25 mouse cellular contexts compared by ENCODE assay signal in the genomic region with DNA sequence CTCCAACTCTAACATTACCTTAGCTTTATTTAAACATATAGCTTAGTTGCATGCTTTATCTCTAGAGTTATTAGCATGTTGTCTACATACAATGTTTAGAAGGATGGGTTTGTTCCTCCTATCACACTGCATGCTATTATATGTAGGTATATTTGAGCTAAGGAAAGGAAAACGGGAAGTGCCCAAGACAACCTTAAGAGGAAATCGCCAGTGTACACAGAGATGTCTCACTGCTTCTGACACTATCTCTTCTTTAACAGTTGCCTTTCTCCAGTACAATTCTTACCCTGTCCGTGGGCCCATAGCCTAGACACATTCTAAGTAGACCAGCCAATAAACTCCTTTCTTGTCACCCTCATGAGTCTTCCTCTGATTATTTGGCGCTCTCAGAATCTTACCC.
A peak's percentile ranks its signal among the peaks of the same experiment; 100 is the strongest.
DNase-seq lines count a peak whose midpoint lies in the region; ATAC-seq and TF ChIP-seq lines count a peak whose summit lies in the region.
"Had no signal": no experiment of that assay in that cellular context is flagged by ENCODE, and none has a peak within 500 bp of the region (broad histone marks: within the 10 kb centered on the region; RNA-seq: fewer than 3 reads in every experiment).

No protein-coding gene starts in this region.

- H3K9me3 ChIP-seq in liver, embryonic 12.5 days (replicated peaks): no peaks in the 10 kb centered on the region
- H3K9me3 ChIP-seq in liver, postnatal 0 days (ENCODE audit: low read length): no peaks in the 10 kb centered on the region
- no peaks in the 10 kb centered on the region for H3K9me3 ChIP-seq in MEL (replicated peaks; ENCODE audit: insufficient read depth, low read length)
- no peaks in the 10 kb centered on the region for H3K9me3 ChIP-seq in liver, embryonic 13.5 days (replicated peaks)
- H3K9me3 ChIP-seq: embryonic facial prominence, embryonic 10.5 days; embryonic facial prominence, embryonic 13.5 days; forebrain, embryonic 12.5 days; forebrain, embryonic 15.5 days; hindbrain, embryonic 10.5 days; hindbrain, embryonic 13.5 days had no signal

- no peak for ATAC-seq in liver, embryonic 12.5 days
- ATAC-seq in liver, postnatal 0 days: no peak
- ATAC-seq in liver, embryonic 13.5 days (ENCODE audit: low read depth): no peak
- ATAC-seq: CD4-positive, CD25-positive, alpha-beta regulatory T cell, adult 4 months; forebrain, embryonic 15.5 days; hindbrain, embryonic 16.5 days had no signal

- no peaks in the 10 kb centered on the region for H3K79me2 ChIP-seq in MEL (ENCODE audit: control insufficient read depth, insufficient read depth, low read length, poor library complexity)

- peaks cover 31% of the 10 kb centered on the region for H3K4me1 ChIP-seq in liver, embryonic 12.5 days
- H3K4me1 ChIP-seq in liver, postnatal 0 days (ENCODE audit: insufficient read depth): peaks cover 7% of the 10 kb centered on the region; the same call in 1 of the 2 replicates
- H3K4me1 ChIP-seq in MEL (ENCODE audit: control insufficient read depth in 1 of 2, insufficient read depth in 2 of 2, low read length in 2 of 2): peaks cover 3 to 12% of the 10 kb centered on the region in 2 experiments
- H3K4me1 ChIP-seq in liver, embryonic 13.5 days (replicated peaks): peaks cover 32% of the 10 kb centered on the region
- H3K4me1 ChIP-seq: embryonic facial prominence, embryonic 10.5 days; forebrain, embryonic 12.5 days; forebrain, embryonic 15.5 days; hindbrain, embryonic 10.5 days had no signal

- no peak overlapping the region for H3K9ac ChIP-seq in liver, embryonic 12.5 days
- no peak overlapping the region for H3K9ac ChIP-seq in liver, postnatal 0 days (replicated peaks)
- H3K9ac ChIP-seq in MEL (ENCODE audit: control insufficient read depth, low read depth, low read length, poor library complexity, severe bottlenecking): no peak overlapping the region
- no peak overlapping the region for H3K9ac ChIP-seq in liver, embryonic 13.5 days
- H3K9ac ChIP-seq: embryonic facial prominence, embryonic 13.5 days; forebrain, embryonic 12.5 days; forebrain, embryonic 15.5 days; hindbrain, embryonic 13.5 days had no signal

- peak overlapping the region; percentile 57 for H3K27ac ChIP-seq in liver, embryonic 12.5 days
- H3K27ac ChIP-seq in liver, postnatal 0 days (ENCODE audit: low read depth): no peak overlapping the region
- peak overlapping the region; percentile 80 for H3K27ac ChIP-seq in MEL (ENCODE audit: control insufficient read depth, low read depth, low read length)
- H3K27ac ChIP-seq in liver, embryonic 13.5 days: peak overlapping the region; percentile 70
- H3K27ac ChIP-seq: embryonic facial prominence, embryonic 10.5 days; embryonic facial prominence, embryonic 13.5 days; forebrain, embryonic 12.5 days; forebrain, embryonic 15.5 days; heart, adult 2 months; hindbrain, embryonic 10.5 days; hindbrain, embryonic 13.5 days had no signal

- no peak overlapping the region for H3K4me2 ChIP-seq in liver, embryonic 12.5 days
- no peak overlapping the region for H3K4me2 ChIP-seq in liver, postnatal 0 days (ENCODE audit: low read depth, low read length)
- no peak overlapping the region for H3K4me2 ChIP-seq in liver, embryonic 13.5 days
- H3K4me2 ChIP-seq: embryonic facial prominence, embryonic 13.5 days; forebrain, embryonic 12.5 days; forebrain, embryonic 15.5 days; heart, embryonic 11.5 days; hindbrain, embryonic 13.5 days had no signal

- no peak overlapping the region for H3K4me3 ChIP-seq in liver, embryonic 12.5 days
- H3K4me3 ChIP-seq in liver, postnatal 0 days (ENCODE audit: low read depth, low read length): no peak overlapping the region
- no peak overlapping the region for H3K4me3 ChIP-seq in MEL (ENCODE audit: control insufficient read depth in 1 of 2, insufficient read depth in 1 of 2, low read depth in 2 of 2, low read length in 2 of 2)
- H3K4me3 ChIP-seq in liver, embryonic 13.5 days (replicated peaks): no peak overlapping the region
- H3K4me3 ChIP-seq: embryonic facial prominence, embryonic 10.5 days; embryonic facial prominence, embryonic 13.5 days; erythroblast, embryonic 14.5 days; forebrain, embryonic 12.5 days; forebrain, embryonic 15.5 days; heart, adult 2 months; hindbrain, embryonic 10.5 days; hindbrain, embryonic 13.5 days had no signal

- no peak for DNase-seq in liver, postnatal 0 days
- DNase-seq in MEL (ENCODE audit: low read depth, low spot score): peak; percentile 72
- DNase-seq in liver, embryonic 13.5 days: no peak
- DNase-seq in left cerebral cortex, postnatal 25 days (ENCODE audit: low spot score in 2 of 2): no peak
- no peak for DNase-seq in neural tube, embryonic 10.5 days (ENCODE audit: extremely low spot score, low spot score)
- DNase-seq: adrenal gland, adult 2 months; adrenal gland, postnatal 14 days; cerebellum, adult 11 months; cerebellum, adult 2 months; cerebellum, adult 9-11 months; cerebellum, postnatal 25 days; gastrocnemius, postnatal 25 days; heart, adult 2 months; heart, postnatal 36 days had no signal

- no peaks in the 10 kb centered on the region for H3K36me3 ChIP-seq in liver, embryonic 12.5 days
- H3K36me3 ChIP-seq in liver, postnatal 0 days (replicated peaks; ENCODE audit: insufficient read depth, low read length): no peaks in the 10 kb centered on the region
- H3K36me3 ChIP-seq in MEL (ENCODE audit: control insufficient read depth in 1 of 2, insufficient read depth in 2 of 2, low read length in 2 of 2): peaks cover 0 to 16% of the 10 kb centered on the region in 2 experiments; a peak in 2 of 4 replicates
- no peaks in the 10 kb centered on the region for H3K36me3 ChIP-seq in liver, embryonic 13.5 days
- H3K36me3 ChIP-seq: embryonic facial prominence, embryonic 10.5 days; embryonic facial prominence, embryonic 13.5 days; forebrain, embryonic 12.5 days; forebrain, embryonic 15.5 days; hindbrain, embryonic 10.5 days; hindbrain, embryonic 13.5 days had no signal

- no peak for TF ChIP-seq CTCF in liver, postnatal 0 days (IDR thresholded peaks at IDR 0.05; ENCODE audit: low read depth)
- TF ChIP-seq CTCF in MEL (IDR thresholded peaks at IDR 0.05 in 2 of 3, conservative IDR thresholded peaks at IDR 0.05 in 1 of 3; ENCODE audit: control insufficient read depth in 1 of 3, insufficient read depth in 1 of 3, low read depth in 2 of 3, low read length in 3 of 3, poor library complexity in 1 of 3, severe bottlenecking in 1 of 3): no peak

- no peak; a peak in 1 of 4 replicates for TF ChIP-seq POLR2A in MEL (IDR thresholded peaks at IDR 0.05; ENCODE audit: control insufficient read depth in 1 of 2, insufficient read depth in 1 of 2, low read depth in 1 of 2, low read length in 2 of 2, poor library complexity in 1 of 2)

- intact Hi-C loops in left cerebral cortex, postnatal 25 days (cut with DNase I): no loop called here

- H3K27me3 ChIP-seq in liver, embryonic 12.5 days (replicated peaks): no peaks in the 10 kb centered on the region
- no peaks in the 10 kb centered on the region for H3K27me3 ChIP-seq in liver, postnatal 0 days (ENCODE audit: insufficient read depth, low read length)
- no peaks in the 10 kb centered on the region for H3K27me3 ChIP-seq in MEL (ENCODE audit: control insufficient read depth in 1 of 2, insufficient read depth in 2 of 2, low read length in 2 of 2)
- H3K27me3 ChIP-seq in liver, embryonic 13.5 days: no peaks in the 10 kb centered on the region
- H3K27me3 ChIP-seq: embryonic facial prominence, embryonic 13.5 days; forebrain, embryonic 12.5 days; forebrain, embryonic 15.5 days; hindbrain, embryonic 13.5 days had no signal

- TF ChIP-seq EP300 in liver, postnatal 0 days (IDR thresholded peaks at IDR 0.05; ENCODE audit: low read depth): no peak
- TF ChIP-seq EP300 in MEL (IDR thresholded peaks at IDR 0.05; ENCODE audit: low read depth in 1 of 2, low read length in 2 of 2): peak in 1 of 2 experiments; percentile 66; a peak in 2 of 4 replicates

- WGBS in liver, embryonic 12.5 days (ENCODE audit: insufficient replicate concordance): 29% methylated on average over 4 of the region's 4 CpGs
- 44% methylated on average over 4 of the region's 4 CpGs for WGBS in liver, postnatal 0 days (ENCODE audit: insufficient replicate concordance)
- WGBS in liver, embryonic 13.5 days (ENCODE audit: insufficient replicate concordance): 31% methylated on average over 4 of the region's 4 CpGs

- no peak for TF ChIP-seq RAD21 in MEL (IDR thresholded peaks at IDR 0.05; ENCODE audit: low read depth, low read length)

TF ChIP-seq in MEL, 35 proteins besides CTCF, POLR2A, EP300 and RAD21:
- TF ChIP-seq ZNF384 (IDR thresholded peaks at IDR 0.05; ENCODE audit: low read depth, low read length) (no peak), GATA1 (IDR thresholded peaks at IDR 0.05; ENCODE audit: low read depth, low read length) (peak; percentile 31; the same call in 1 of the 2 replicates), NRF1 (IDR thresholded peaks at IDR 0.05; ENCODE audit: insufficient read depth, low read depth, low read length, poor library complexity, severe bottlenecking) (no peak), TAL1 (IDR thresholded peaks at IDR 0.05; ENCODE audit: low read length) (peak; percentile 32), ETS1 (IDR thresholded peaks at IDR 0.05; ENCODE audit: low read depth, low read length) (peak; percentile 31; the same call in 1 of the 2 replicates), RCOR1 (IDR thresholded peaks at IDR 0.05; ENCODE audit: low read depth, low read length) (0 out of 2 replicates have a peak, but pooled peaks have one; percentile 5), CHD1 (IDR thresholded peaks at IDR 0.05; ENCODE audit: low read depth, low read length) (no peak), TBP (IDR thresholded peaks at IDR 0.05; ENCODE audit: low read depth, low read length) (0 out of 2 replicates have a peak, but pooled peaks have one; percentile 16)
